Mouse (Mus musculus) brown adipose tissue, adult 24 weeks (tissue): ENCODE data around the gene Atraid. TPM values are rescaled to one million over a fixed set of nuclear protein-coding genes. Genes with fewer than 3 reads are reported as not detected.
"Not testable (repeated sequence)": the region's sequence is repeated elsewhere in the genome, so short reads cannot be mapped to it uniquely, and the experiment has no call there.

Source experiments
- H3K27ac ChIP-seq: fragments of 200-500 bp; replicated peaks from 2 replicates; pipeline ENCODE4 v1.5.1; 2012; ENCODE audit warnings: low read depth, mild to moderate bottlenecking, low read length
- H3K4me1 ChIP-seq: fragments of 200-500 bp; 2 replicates; pipeline ENCODE4 v1.6.1; 2012; ENCODE audit warnings: low read length, mixed read lengths; ENCODE audit not compliant: control insufficient read depth, insufficient read depth, insufficient read length
- H3K4me3 ChIP-seq: fragments of 200-500 bp; 2 replicates; pipeline ENCODE4 v1.5.1; 2012; ENCODE audit warnings: low read depth, mild to moderate bottlenecking, low read length, moderate library complexity; ENCODE audit not compliant: insufficient read depth
- polyA plus RNA-seq: library from polyadenylated mRNA; stranded (reverse); fragments of >200 nt; gene quantifications from 2 replicates; pipeline ENCODE4 v1.2.4, GENCODE M21; 2012; ENCODE audit not compliant: missing spikeins, insufficient read depth, insufficient read length

Gene Atraid
- polyA plus RNA-seq = 156 and 168 TPM in 2 replicates

DNA sequence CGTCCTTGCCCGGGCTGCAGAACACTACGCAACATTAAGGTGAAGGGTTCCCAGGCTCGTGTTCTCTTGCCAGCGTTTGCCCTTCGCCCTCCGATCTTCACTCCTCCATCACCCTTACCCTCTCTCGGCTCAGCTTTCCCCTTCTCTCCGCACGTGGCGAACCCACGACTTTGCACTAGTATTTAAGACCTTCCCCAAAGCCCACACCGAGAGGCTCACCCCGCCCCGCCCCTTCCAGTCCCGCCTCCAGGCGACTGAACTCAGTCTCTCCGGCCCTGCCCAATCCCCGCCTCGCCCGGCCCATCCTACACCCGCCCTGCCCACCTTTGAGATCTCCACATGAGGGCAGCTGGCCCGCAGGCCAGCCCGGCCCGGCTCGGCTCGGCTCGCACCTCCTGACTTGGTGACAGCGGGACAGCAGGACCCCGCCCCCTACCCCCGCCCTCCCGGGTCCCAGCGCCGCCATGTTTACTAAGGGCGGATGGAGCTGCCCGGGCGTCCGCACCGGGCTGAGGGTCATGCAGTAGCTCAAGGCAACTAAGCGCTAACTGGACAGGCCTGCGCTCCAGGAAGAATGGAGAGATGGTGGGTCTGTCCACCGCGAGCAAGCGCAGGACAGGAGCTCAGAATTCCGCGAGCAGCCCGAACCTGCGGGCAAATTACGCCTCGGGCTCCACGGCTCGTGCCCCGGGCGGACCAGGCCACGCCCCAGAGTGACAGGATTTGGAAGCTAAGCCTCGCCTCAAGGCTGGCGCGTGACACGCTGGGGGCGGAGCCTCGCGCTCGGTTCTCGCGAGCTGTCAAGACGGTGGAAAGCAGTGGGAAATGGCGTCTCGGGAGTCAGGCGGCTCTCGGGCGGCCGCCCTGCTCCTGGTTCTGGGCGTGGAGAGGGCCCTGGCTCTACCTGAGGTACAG, at the start of gene Atraid:
TSS of gene Atraid (plus strand) at position 465 of the 915 bp plus-strand sequence.
- Histone ChIP-seq H3K4me1 (no peaks in the 10 kb centered on the region), H3K27ac (peak within 1 kb of the TSS; percentile 98), H3K4me3 (peak within 1 kb of the TSS; percentile 89)

- H3K27ac ChIP-seq = no peak overlapping the region
- no peaks in the 10 kb centered on the region for H3K4me1 ChIP-seq
- no peak overlapping the region for H3K4me3 ChIP-seq
Measured at GRCm38 (mm10) chr5:30999324-30999723, 48.8 kb upstream of the Atraid start.

- Histone ChIP-seq H3K27ac (no peak overlapping the region), H3K4me3 (no peak overlapping the region), H3K4me1 (no peaks in the 10 kb centered on the region)
Measured at GRCm38 (mm10) chr5:31000122-31000521, 48.0 kb upstream of the Atraid start.

DNA sequence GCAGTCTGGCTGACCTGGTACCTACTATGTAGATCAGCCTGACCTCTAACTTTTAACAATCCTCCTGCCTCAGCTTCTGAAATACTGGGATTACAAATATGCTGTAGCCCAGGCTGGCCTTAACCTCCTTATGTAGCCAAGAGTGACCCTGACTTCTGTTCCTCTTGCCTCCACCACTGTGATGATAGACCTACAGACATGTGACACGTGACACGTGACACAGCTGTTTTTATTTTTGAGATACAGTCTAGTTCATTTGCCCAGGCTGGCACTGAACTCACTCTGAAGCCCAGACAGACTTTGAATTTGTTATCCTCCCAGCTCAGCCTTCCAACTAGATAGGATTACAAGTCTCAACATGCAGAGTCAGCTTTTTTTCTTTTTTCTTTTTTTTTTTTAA, 47.1 kb upstream of the Atraid start:
- Histone ChIP-seq H3K4me3 (no peak overlapping the region), H3K4me1 (no peaks in the 10 kb centered on the region), H3K27ac (no peak overlapping the region)

GRCm38 (mm10) chr5:31001560-31001959, 46.6 kb upstream of the Atraid start:
- Histone ChIP-seq H3K27ac (no peak overlapping the region), H3K4me1 (no peaks in the 10 kb centered on the region), H3K4me3 (no peak overlapping the region)

GRCm38 (mm10) chr5:31004184-31004583, 43.9 kb upstream of the Atraid start:
- H3K4me1 ChIP-seq = no peaks in the 10 kb centered on the region
- H3K4me3 ChIP-seq = no peak overlapping the region
- no peak overlapping the region for H3K27ac ChIP-seq

- H3K4me1 ChIP-seq = no peaks in the 10 kb centered on the region
- no peak overlapping the region for H3K4me3 ChIP-seq
- no peak overlapping the region for H3K27ac ChIP-seq
Measured at GRCm38 (mm10) chr5:31012737-31013136, 35.4 kb upstream of the Atraid start.

GRCm38 (mm10) chr5:31015913-31016312, 32.2 kb upstream of the Atraid start:
- H3K4me1 ChIP-seq = no peaks in the 10 kb centered on the region
- no peak overlapping the region for H3K4me3 ChIP-seq
- no peak overlapping the region for H3K27ac ChIP-seq

DNA sequence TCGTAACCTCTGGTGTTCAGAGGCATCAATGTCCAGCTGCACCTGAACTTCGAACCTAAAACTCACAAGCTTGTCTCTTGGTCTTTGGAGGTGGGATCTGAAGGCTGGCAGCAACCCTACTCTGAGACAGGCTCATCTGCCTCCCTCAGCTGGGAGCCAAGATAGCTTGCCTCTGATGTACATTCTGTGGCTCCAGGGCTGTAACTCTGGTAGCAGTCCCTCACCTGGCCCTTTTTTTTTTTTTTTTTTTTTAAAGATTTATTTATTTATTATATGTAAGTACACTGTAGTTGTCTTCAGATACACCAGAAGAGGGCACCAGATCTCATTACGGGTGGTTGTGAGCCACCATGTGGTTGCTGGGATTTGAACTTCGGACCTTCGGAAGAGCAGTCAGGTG, 26.3 kb upstream of the Atraid start:
- H3K4me3 ChIP-seq, H3K4me1 ChIP-seq, H3K27ac ChIP-seq: not testable (repeated sequence)

GRCm38 (mm10) chr5:31022690-31023089, 25.4 kb upstream of the Atraid start:
- no peak overlapping the region for H3K27ac ChIP-seq
- H3K4me1 ChIP-seq = no peaks in the 10 kb centered on the region
- H3K4me3 ChIP-seq = no peak overlapping the region

GRCm38 (mm10) chr5:31023254-31023653, 24.9 kb upstream of the Atraid start:
- no peaks in the 10 kb centered on the region for H3K4me1 ChIP-seq
- H3K27ac ChIP-seq = no peak overlapping the region
- no peak overlapping the region for H3K4me3 ChIP-seq

- no peak overlapping the region for H3K4me3 ChIP-seq
- no peaks in the 10 kb centered on the region for H3K4me1 ChIP-seq
- H3K27ac ChIP-seq = no peak overlapping the region
Measured at GRCm38 (mm10) chr5:31024641-31025040, 23.5 kb upstream of the Atraid start.

DNA sequence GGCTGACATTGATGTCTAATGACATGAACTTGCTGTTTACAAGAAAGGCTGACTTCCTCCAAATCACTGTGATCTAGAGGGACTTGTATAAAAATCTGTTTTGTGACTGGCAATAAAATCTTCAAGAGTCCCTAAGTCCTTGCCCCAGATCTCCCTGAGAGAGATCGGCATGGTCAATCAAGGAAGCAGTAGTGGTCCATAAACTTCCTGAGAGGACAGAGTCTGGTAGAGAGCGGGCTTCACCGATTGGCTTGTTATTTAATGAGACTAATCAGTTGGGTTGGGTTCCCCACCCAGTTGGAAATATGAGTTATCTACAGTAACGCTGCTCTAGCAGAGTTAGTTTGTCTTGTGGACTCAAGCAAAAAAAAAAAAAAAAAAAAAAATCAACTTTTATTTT, 17.2 kb upstream of the Atraid start:
- H3K4me1 ChIP-seq = no peaks in the 10 kb centered on the region
- H3K4me3 ChIP-seq = no peak overlapping the region
- H3K27ac ChIP-seq = no peak overlapping the region

DNA sequence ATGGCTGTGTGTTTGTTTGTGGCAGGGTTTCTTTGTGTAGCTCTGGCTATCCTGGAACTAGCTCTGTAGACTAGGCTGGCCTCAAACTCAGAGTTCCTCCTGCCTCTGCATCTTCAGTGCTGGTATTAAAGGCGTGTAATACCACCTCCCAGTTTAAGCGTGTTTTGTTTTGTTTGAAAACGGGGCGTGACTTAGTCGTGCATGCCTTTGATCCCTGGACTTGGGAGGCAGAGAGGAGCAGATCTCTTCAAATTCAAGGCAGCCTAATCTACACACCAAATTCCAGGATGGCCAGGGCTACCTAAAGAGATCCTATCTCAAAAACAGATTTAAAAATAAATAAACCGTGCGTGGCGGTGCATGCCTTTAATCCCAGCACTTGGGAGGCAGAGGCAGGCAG, 16.6 kb upstream of the Atraid start:
- no peak overlapping the region for H3K27ac ChIP-seq
- H3K4me3 ChIP-seq = no peak overlapping the region
- no peaks in the 10 kb centered on the region for H3K4me1 ChIP-seq

DNA sequence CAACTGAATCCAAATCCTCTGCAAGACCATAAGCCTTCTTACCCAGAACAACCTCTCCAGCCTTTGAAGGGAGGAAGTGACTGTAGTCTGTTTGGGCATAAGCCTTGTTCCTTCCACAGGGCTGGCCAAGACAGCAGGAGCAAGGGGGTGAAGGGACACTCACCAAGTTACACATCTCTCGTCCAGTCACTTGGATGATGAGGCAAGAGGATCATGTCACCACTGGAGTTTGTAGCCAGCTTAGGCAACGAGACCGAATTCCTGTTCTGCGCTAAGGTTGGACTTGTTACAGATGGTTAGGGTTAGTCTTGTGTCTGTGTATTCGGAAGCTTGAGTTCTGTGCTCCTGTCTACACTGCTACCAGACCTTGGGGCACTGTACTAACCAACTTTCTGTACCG, 13.4 kb upstream of the Atraid start:
- H3K27ac ChIP-seq = no peak overlapping the region
- no peaks in the 10 kb centered on the region for H3K4me1 ChIP-seq
- H3K4me3 ChIP-seq = no peak overlapping the region

DNA sequence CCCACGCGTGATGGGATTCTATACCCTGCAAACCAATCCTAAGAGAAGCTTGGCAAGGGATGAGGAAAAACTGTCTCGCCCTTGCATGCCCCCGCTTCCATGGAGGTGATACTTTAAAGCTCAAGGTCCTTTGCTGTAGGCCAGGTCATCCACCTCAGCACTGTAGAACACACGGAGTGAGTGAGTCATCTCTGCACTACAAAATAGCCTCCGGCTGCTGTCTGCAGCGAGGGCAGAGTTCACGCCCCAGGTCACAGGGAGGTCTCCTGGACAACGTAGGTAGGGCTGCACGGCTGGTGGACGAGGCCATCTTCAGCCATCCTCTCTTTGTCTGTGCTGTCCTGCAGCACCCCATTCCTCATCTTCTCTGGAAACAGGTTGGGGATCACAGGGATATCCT, 11.6 kb upstream of the Atraid start:
- H3K4me3 ChIP-seq, H3K4me1 ChIP-seq, H3K27ac ChIP-seq: not testable (repeated sequence)
